Mouse (Mus musculus): ENCODE data around the gene H13. TPM values are rescaled to one million over a fixed set of nuclear protein-coding genes. Genes with fewer than 3 reads are reported as not detected.

Gene H13
- polyA plus RNA-seq, 1 experiment from 2014 or later, result 169 TPM

- Histone ChIP-seq H3K36me3 (peaks cover 33% of the 10 kb centered on the region), H3K27ac (peak overlapping the region; percentile 99), H3K4me1 (replicated peaks) (peaks cover 53% of the 10 kb centered on the region), H3K4me3 (peak overlapping the region; percentile 100), H3K4me2 (peak overlapping the region; percentile 95), H3K27me3 (no peaks in the 10 kb centered on the region), H3K9me3 (no peaks in the 10 kb centered on the region), H3K9ac (peak overlapping the region; percentile 99)
- 55% methylated on average over 9 of the region's 9 CpGs for WGBS
- no peak for ATAC-seq (ENCODE audit: low FRiP score)
Observed at GRCm38 (mm10) chr2:152670983-152671641, 1.9 kb downstream of the H13 start.

GRCm38 (mm10) chr2:152671642-152671999 lies 2.4 kb downstream of the H13 start:
- H3K9ac ChIP-seq, result peak overlapping the region; percentile 99
- no peaks in the 10 kb centered on the region for H3K9me3 ChIP-seq
- H3K27me3 ChIP-seq, result no peaks in the 10 kb centered on the region
- H3K4me2 ChIP-seq, result peak overlapping the region; percentile 95
- 43% methylated on average over 5 of the region's 5 CpGs for WGBS
- peaks cover 38% of the 10 kb centered on the region for H3K36me3 ChIP-seq
- ATAC-seq (ENCODE audit: low FRiP score), result peak; percentile 47
- peaks cover 53% of the 10 kb centered on the region for H3K4me1 ChIP-seq (replicated peaks)
- peak overlapping the region; percentile 100 for H3K4me3 ChIP-seq
- H3K27ac ChIP-seq, result peak overlapping the region; percentile 99

GRCm38 (mm10) chr2:152672166-152672565 lies 2.9 kb downstream of the H13 start:
- Histone ChIP-seq H3K9me3 (no peaks in the 10 kb centered on the region), H3K9ac (peak overlapping the region; percentile 99), H3K4me3 (peak overlapping the region; percentile 100), H3K4me2 (peak overlapping the region; percentile 95), H3K4me1 (replicated peaks) (peaks cover 53% of the 10 kb centered on the region), H3K27ac (peak overlapping the region; percentile 99; the same call in 1 of the 2 replicates), H3K27me3 (no peaks in the 10 kb centered on the region), H3K36me3 (peaks cover 44% of the 10 kb centered on the region)
- WGBS, result 79% methylated on average over 12 of the region's 12 CpGs
- no peak for ATAC-seq (ENCODE audit: low FRiP score)

- H3K27me3 ChIP-seq, result no peaks in the 10 kb centered on the region
- peaks cover 59% of the 10 kb centered on the region for H3K4me1 ChIP-seq (replicated peaks)
- H3K9me3 ChIP-seq, result no peaks in the 10 kb centered on the region
- 88% methylated on average over 11 of the region's 11 CpGs for WGBS
- no peak overlapping the region for H3K4me2 ChIP-seq
- H3K9ac ChIP-seq, result no peak overlapping the region
- no peak for ATAC-seq (ENCODE audit: low FRiP score)
- peaks cover 61% of the 10 kb centered on the region for H3K36me3 ChIP-seq
- no peak overlapping the region for H3K27ac ChIP-seq
- H3K4me3 ChIP-seq, result no peak overlapping the region
Observed at GRCm38 (mm10) chr2:152674148-152674547, 4.9 kb downstream of the H13 start.

GRCm38 (mm10) chr2:152675252-152675791 lies 6.1 kb downstream of the H13 start:
- Histone ChIP-seq H3K4me3 (no peak overlapping the region), H3K9ac (no peak overlapping the region), H3K36me3 (peaks cover 73% of the 10 kb centered on the region), H3K27ac (no peak overlapping the region), H3K9me3 (no peaks in the 10 kb centered on the region), H3K4me1 (replicated peaks) (peaks cover 68% of the 10 kb centered on the region), H3K4me2 (no peak overlapping the region), H3K27me3 (no peaks in the 10 kb centered on the region)
- ATAC-seq (ENCODE audit: low FRiP score), result no peak
- WGBS, result 89% methylated on average over 13 of the region's 13 CpGs

GRCm38 (mm10) chr2:152678302-152678701 lies 9.0 kb downstream of the H13 start:
- H3K4me2 ChIP-seq, result no peak overlapping the region
- H3K4me3 ChIP-seq, result no peak overlapping the region
- 56% methylated on average over 3 of the region's 3 CpGs for WGBS
- H3K36me3 ChIP-seq, result peaks cover 87% of the 10 kb centered on the region
- no peak overlapping the region for H3K27ac ChIP-seq
- H3K9me3 ChIP-seq, result no peaks in the 10 kb centered on the region
- H3K27me3 ChIP-seq, result no peaks in the 10 kb centered on the region
- ATAC-seq (ENCODE audit: low FRiP score), result peak; percentile 28; the same call in 1 of the 2 replicates
- peaks cover 41% of the 10 kb centered on the region for H3K4me1 ChIP-seq (replicated peaks)
- no peak overlapping the region for H3K9ac ChIP-seq

GRCm38 (mm10) chr2:152678925-152679324 lies 9.7 kb downstream of the H13 start:
- WGBS, result 93% methylated on average over 5 of the region's 5 CpGs
- no peak overlapping the region for H3K27ac ChIP-seq
- H3K9me3 ChIP-seq, result no peaks in the 10 kb centered on the region
- peaks cover 35% of the 10 kb centered on the region for H3K4me1 ChIP-seq (replicated peaks)
- H3K4me3 ChIP-seq, result no peak overlapping the region
- no peak for ATAC-seq (ENCODE audit: low FRiP score)
- H3K36me3 ChIP-seq, result peaks cover 93% of the 10 kb centered on the region
- H3K9ac ChIP-seq, result no peak overlapping the region
- no peaks in the 10 kb centered on the region for H3K27me3 ChIP-seq
- H3K4me2 ChIP-seq, result no peak overlapping the region

GRCm38 (mm10) chr2:152679701-152680355 lies 10.6 kb downstream of the H13 start:
- Histone ChIP-seq H3K4me3 (no peak overlapping the region), H3K4me1 (replicated peaks) (peaks cover 27% of the 10 kb centered on the region), H3K9ac (0 out of 2 replicates have a peak overlapping the region, but pooled peaks have one; percentile 1), H3K27ac (peak overlapping the region; percentile 53), H3K36me3 (peaks cover 97% of the 10 kb centered on the region), H3K27me3 (no peaks in the 10 kb centered on the region), H3K9me3 (no peaks in the 10 kb centered on the region), H3K4me2 (no peak overlapping the region)
- ATAC-seq (ENCODE audit: low FRiP score), result peak; percentile 74
- WGBS, result 74% methylated on average over 8 of the region's 8 CpGs

- H3K27ac ChIP-seq, result no peak overlapping the region
- no peak overlapping the region for H3K4me2 ChIP-seq
- peaks cover 30% of the 10 kb centered on the region for H3K4me1 ChIP-seq (replicated peaks)
- H3K9ac ChIP-seq, result no peak overlapping the region
- no peak overlapping the region for H3K4me3 ChIP-seq
- ATAC-seq (ENCODE audit: low FRiP score), result no peak
- peaks cover 97% of the 10 kb centered on the region for H3K36me3 ChIP-seq
- no peaks in the 10 kb centered on the region for H3K27me3 ChIP-seq
- 94% methylated on average over 5 of the region's 5 CpGs for WGBS
- no peaks in the 10 kb centered on the region for H3K9me3 ChIP-seq
Observed at GRCm38 (mm10) chr2:152683086-152683485, 13.8 kb downstream of the H13 start.

GRCm38 (mm10) chr2:152686399-152686798 lies 17.1 kb downstream of the H13 start:
- WGBS, result 64% methylated on average over 12 of the region's 12 CpGs
- H3K36me3 ChIP-seq, result peaks cover 97% of the 10 kb centered on the region
- H3K4me1 ChIP-seq (replicated peaks), result peaks cover 21% of the 10 kb centered on the region
- ATAC-seq (ENCODE audit: low FRiP score), result peak; percentile 37
- peak overlapping the region; percentile 40; the same call in 1 of the 2 replicates for H3K9ac ChIP-seq
- H3K27me3 ChIP-seq, result no peaks in the 10 kb centered on the region
- peak overlapping the region; percentile 35 for H3K4me2 ChIP-seq
- H3K9me3 ChIP-seq, result no peaks in the 10 kb centered on the region
- H3K4me3 ChIP-seq, result peak overlapping the region; percentile 13
- H3K27ac ChIP-seq, result peak overlapping the region; percentile 61

GRCm38 (mm10) chr2:152686806-152687267 lies 17.6 kb downstream of the H13 start, which contains the start of gene Mcts2:
Gene Mcts2, plus strand, starts transcription at chr2:152687035.
- WGBS, result 48% methylated on average over 45 of the region's 45 CpGs
- Histone ChIP-seq H3K9me3 (no peaks in the 10 kb centered on the region), H3K4me1 (replicated peaks) (peaks cover 21% of the 10 kb centered on the region), H3K9ac (peak within 1 kb of the TSS; percentile 68), H3K36me3 (peaks cover 95% of the 10 kb centered on the region), H3K27ac (peak within 1 kb of the TSS; percentile 66), H3K4me3 (peak within 1 kb of the TSS; percentile 46), H3K4me2 (peak within 1 kb of the TSS; percentile 73), H3K27me3 (no peaks in the 10 kb centered on the region)
- peak; percentile 96 for ATAC-seq (ENCODE audit: low FRiP score)

GRCm38 (mm10) chr2:152691564-152692217 lies 22.4 kb downstream of the H13 start:
- Histone ChIP-seq H3K36me3 (peaks cover 67% of the 10 kb centered on the region), H3K27ac (peak overlapping the region; percentile 48; the same call in 1 of the 2 replicates), H3K4me1 (replicated peaks) (peaks cover 31% of the 10 kb centered on the region), H3K4me3 (no peak overlapping the region), H3K9me3 (no peaks in the 10 kb centered on the region), H3K27me3 (no peaks in the 10 kb centered on the region), H3K4me2 (no peak overlapping the region), H3K9ac (peak overlapping the region; percentile 49; the same call in 1 of the 2 replicates)
- 83% methylated on average over 7 of the region's 7 CpGs for WGBS
- no peak for ATAC-seq (ENCODE audit: low FRiP score)
